Mouse (Mus musculus) heart, embryonic 10.5 days (tissue): ENCODE measurements around the gene Mccc2. TPM values are rescaled to one million over a fixed set of nuclear protein-coding genes. Genes with fewer than 3 reads are reported as not detected.

Experiments
- DNase-seq: peaks from one replicate; pipeline ENCODE4 v3.0.0-alpha.2; 2017; ENCODE audit warnings: low spot score
- H3K27ac ChIP-seq: fragments of 300-500 bp; sonication (generic); 2 replicates; pipeline ENCODE4 v1.5.1; 2016; ENCODE audit warnings: mild to moderate bottlenecking
- H3K27me3 ChIP-seq: fragments of 300-500 bp; sonication (generic); 2 replicates; pipeline ENCODE4 v1.6.1; 2016; ENCODE audit warnings: mild to moderate bottlenecking; ENCODE audit not compliant: poor library complexity, insufficient read depth, severe bottlenecking
- H3K36me3 ChIP-seq: fragments of 300-500 bp; sonication (generic); 2 replicates; pipeline ENCODE4 v1.6.1; 2016; ENCODE audit warnings: mild to moderate bottlenecking, moderate library complexity
- H3K4me1 ChIP-seq: fragments of 300-500 bp; sonication (generic); 2 replicates; pipeline ENCODE4 v1.6.1; 2016; ENCODE audit warnings: mild to moderate bottlenecking
- H3K4me3 ChIP-seq: fragments of 300-500 bp; sonication (generic); 2 replicates; pipeline ENCODE4 v1.5.1; 2016; ENCODE audit warnings: mild to moderate bottlenecking, moderate library complexity
- H3K9me3 ChIP-seq: fragments of 300-500 bp; sonication (generic); 2 replicates; pipeline ENCODE4 v1.6.1; 2016; ENCODE audit warnings: mild to moderate bottlenecking, moderate library complexity
- WGBS: fragments of 180-500 bp; shearing (Covaris S2); methylation state at CpG from one replicate; pipeline ENCODE4 v1.1.7; 2016; 5-methylcytosine and 5-hydroxymethylcytosine counted together
- polyA plus RNA-seq: library from polyadenylated mRNA; unstranded; fragments of >200 nt; fragmentation: Nextera tagmentation; extraction: Ambion mirVana; gene quantifications from 2 replicates; pipeline ENCODE4 v1.2.1, GENCODE M21; 2016

Mccc2 gene
- polyA plus RNA-seq, 1 experiment from 2014 or later, result 36.9 TPM

GRCm38 (mm10) chr13:99931502-99931901 is 83.9 kb downstream of the Mccc2 start:
- WGBS, result 84% methylated on average over 6 of the region's 6 CpGs
- peaks cover 7% of the 10 kb centered on the region; the same call in 1 of the 2 replicates for H3K4me1 ChIP-seq

GRCm38 (mm10) chr13:99926249-99926648 is 89.2 kb downstream of the Mccc2 start:
- H3K27ac ChIP-seq, result no peak overlapping the region
- no peaks in the 10 kb centered on the region for H3K27me3 ChIP-seq
- H3K9me3 ChIP-seq, result no peaks in the 10 kb centered on the region
- no peak for DNase-seq
- H3K4me3 ChIP-seq, result no peak overlapping the region
- WGBS, result 76% methylated on average over 5 of the region's 5 CpGs
- peaks cover 7% of the 10 kb centered on the region; the same call in 1 of the 2 replicates for H3K4me1 ChIP-seq
- no peaks in the 10 kb centered on the region for H3K36me3 ChIP-seq

More at GRCm38 (mm10) chr13:99931502-99931901, 83.9 kb downstream of the Mccc2 start:
- Histone ChIP-seq H3K27ac (no peak overlapping the region), H3K36me3 (no peaks in the 10 kb centered on the region), H3K9me3 (no peaks in the 10 kb centered on the region), H3K4me3 (no peak overlapping the region), H3K27me3 (no peaks in the 10 kb centered on the region)
- no peak for DNase-seq

GRCm38 (mm10) chr13:99915632-99916031 is 99.8 kb downstream of the Mccc2 start:
- WGBS, result 80% methylated on average over 5 of the region's 5 CpGs
- H3K4me3 ChIP-seq, result no peak overlapping the region
- no peak for DNase-seq

GRCm38 (mm10) chr13:99900965-99901364 is 114.5 kb downstream of the Mccc2 start, which contains the start of gene Cartpt:
Gene Cartpt (minus strand): TSS chr13:99901091.
- Histone ChIP-seq H3K4me3 (peak within 1 kb of the TSS; percentile 39), H3K27ac (no peak within 1 kb of the TSS), H3K9me3 (no peaks in the 10 kb centered on the region), H3K27me3 (peaks cover 52% of the 10 kb centered on the region), H3K4me1 (peaks cover 13% of the 10 kb centered on the region), H3K36me3 (no peaks in the 10 kb centered on the region)
- no peak for DNase-seq
- WGBS, result 41% methylated on average over 9 of the region's 9 CpGs

More at GRCm38 (mm10) chr13:99915632-99916031, 99.8 kb downstream of the Mccc2 start:
- Histone ChIP-seq H3K4me1 (no peaks in the 10 kb centered on the region), H3K27me3 (no peaks in the 10 kb centered on the region), H3K27ac (no peak overlapping the region), H3K9me3 (no peaks in the 10 kb centered on the region), H3K36me3 (no peaks in the 10 kb centered on the region)

GRCm38 (mm10) chr13:99900557-99900892 is 114.9 kb downstream of the Mccc2 start:
- H3K4me3 ChIP-seq, result peak overlapping the region; percentile 39
- WGBS, result 1% methylated on average over 30 of the region's 30 CpGs
- peak; percentile 86 for DNase-seq
- no peaks in the 10 kb centered on the region for H3K36me3 ChIP-seq
- H3K27ac ChIP-seq, result no peak overlapping the region
- peaks cover 13% of the 10 kb centered on the region for H3K4me1 ChIP-seq
- H3K27me3 ChIP-seq, result peaks cover 52% of the 10 kb centered on the region
- H3K9me3 ChIP-seq, result no peaks in the 10 kb centered on the region

GRCm38 (mm10) chr13:99899670-99900556 is 115.5 kb downstream of the Mccc2 start:
- peak overlapping the region; percentile 39 for H3K4me3 ChIP-seq
- no peaks in the 10 kb centered on the region for H3K9me3 ChIP-seq
- H3K36me3 ChIP-seq, result no peaks in the 10 kb centered on the region
- H3K27ac ChIP-seq, result no peak overlapping the region
- peaks cover 13% of the 10 kb centered on the region for H3K4me1 ChIP-seq
- no peak for DNase-seq
- H3K27me3 ChIP-seq, result peaks cover 52% of the 10 kb centered on the region
- 9% methylated on average over 38 of the region's 38 CpGs for WGBS

GRCm38 (mm10) chr13:99898816-99899215 is 116.6 kb downstream of the Mccc2 start:
- Histone ChIP-seq H3K4me3 (no peak overlapping the region), H3K4me1 (peaks cover 13% of the 10 kb centered on the region), H3K36me3 (no peaks in the 10 kb centered on the region), H3K9me3 (no peaks in the 10 kb centered on the region), H3K27me3 (peaks cover 52% of the 10 kb centered on the region), H3K27ac (no peak overlapping the region)
- 23% methylated on average over 14 of the region's 14 CpGs for WGBS
- no peak for DNase-seq

Other genes with a start within 250 kb of the Mccc2 start
- gene Cartpt, start 114.5 kb downstream of the Mccc2 start, polyA plus RNA-seq, result 0.33 TPM in 1 of 2 replicates, not detected in the other
- gene Bdp1, start 88.4 kb upstream of the Mccc2 start, polyA plus RNA-seq, result 21.6 and 22.3 TPM in 2 replicates
- gene Serf1, start 92.4 kb upstream of the Mccc2 start, polyA plus RNA-seq, result 77.4 and 93.1 TPM in 2 replicates
- 45.6 and 64.3 TPM in 2 replicates for gene Smn1, start 109.2 kb upstream of the Mccc2 start, polyA plus RNA-seq
- gene Naip2, start 186.5 kb upstream of the Mccc2 start, polyA plus RNA-seq, result 0.15 and 0.22 TPM in 2 replicates
- 0.11 and 0.14 TPM in 2 replicates for gene Naip5, start 230.7 kb upstream of the Mccc2 start, polyA plus RNA-seq